Mouse (Mus musculus) hindbrain, embryonic 14.5 days (tissue): ENCODE results near the gene Tesmin. TPM values are rescaled to one million over a fixed set of nuclear protein-coding genes. Genes with fewer than 3 reads are reported as not detected.

Source experiments
- ATAC-seq: fragments of 200-750 bp; cut with Nextera tagmentation; 2 replicates; pipeline ENCODE4 v1.8.0; 2017; ENCODE audit warnings: moderate number of reproducible peaks, mild to moderate bottlenecking, moderate TSS enrichment, moderate library complexity; ENCODE audit not compliant: low FRiP score
- DNase-seq: peaks from one replicate; pipeline ENCODE4 v3.0.0-alpha.2; 2015; ENCODE audit warnings: low spot score
- H3K27ac ChIP-seq: fragments of 300-500 bp; sonication (generic); 2 replicates; pipeline ENCODE4 v1.5.1; 2014; ENCODE audit warnings: mild to moderate bottlenecking, moderate library complexity
- H3K27me3 ChIP-seq: fragments of 300-500 bp; sonication (generic); 2 replicates; pipeline ENCODE4 v1.6.1; 2014; ENCODE audit warnings: mild to moderate bottlenecking, low read length, mixed read lengths; ENCODE audit not compliant: control insufficient read depth, insufficient read depth
- H3K36me3 ChIP-seq: fragments of 300-500 bp; sonication (generic); replicated peaks from 2 replicates; pipeline ENCODE4 v1.6.1; 2014; ENCODE audit not compliant: control insufficient read depth, insufficient read depth
- H3K4me1 ChIP-seq: fragments of 300-500 bp; sonication (generic); replicated peaks from 2 replicates; pipeline ENCODE4 v1.6.1; 2014; ENCODE audit warnings: antibody characterized with exemption, low read length, mixed read lengths; ENCODE audit not compliant: control insufficient read depth, insufficient read depth
- H3K4me2 ChIP-seq: fragments of 300-500 bp; sonication (generic); replicated peaks from 2 replicates; pipeline ENCODE4 v1.6.1; 2014; ENCODE audit warnings: mild to moderate bottlenecking, moderate library complexity
- H3K4me3 ChIP-seq: fragments of 300-500 bp; sonication (generic); replicated peaks from 2 replicates; pipeline ENCODE4 v1.5.1; 2014; ENCODE audit warnings: mild to moderate bottlenecking, low read length
- H3K9ac ChIP-seq: fragments of 300-500 bp; sonication (generic); 2 replicates; pipeline ENCODE4 v1.6.1; 2014
- H3K9me3 ChIP-seq: fragments of 300-500 bp; sonication (generic); 2 replicates; pipeline ENCODE4 v1.6.1; 2016; ENCODE audit warnings: low read length; ENCODE audit not compliant: control insufficient read depth
- WGBS: fragments of 180-500 bp; shearing (Covaris S2); extraction: QIAGEN DNeasy Blood & Tissue Kit; methylation state at CpG from one replicate; pipeline ENCODE4 v1.1.7; 2014; 5-methylcytosine and 5-hydroxymethylcytosine counted together
- polyA plus RNA-seq: library from polyadenylated mRNA; unstranded; fragments of >200 nt; fragmentation: Nextera tagmentation; extraction: Ambion mirVana; gene quantifications from 2 replicates; pipeline ENCODE4 v1.2.1, GENCODE M21; 2014

Tesmin gene
- polyA plus RNA-seq, 1 experiment from 2014 or later: 0.48 TPM

DNA sequence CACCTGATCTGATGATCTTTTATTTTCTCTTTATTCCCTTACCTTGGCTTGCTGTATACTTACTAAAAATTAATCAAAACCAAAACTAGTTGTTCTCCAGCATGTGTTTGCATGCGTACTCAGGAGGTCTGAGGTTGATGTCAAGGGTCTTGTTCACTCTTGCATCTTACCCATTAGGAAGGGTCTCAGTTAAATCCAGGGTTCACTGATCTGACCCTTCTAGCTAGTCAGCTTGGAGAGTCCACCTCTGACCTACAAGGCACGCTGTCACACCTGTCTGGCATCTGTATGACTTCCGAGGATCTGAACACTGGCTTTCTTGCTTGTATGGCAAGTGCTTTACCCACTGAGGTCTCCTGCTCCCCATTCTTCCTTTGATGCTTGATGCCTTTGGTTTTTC lies 62.1 kb downstream of the Tesmin start:
- Histone ChIP-seq H3K27ac (no peak overlapping the region), H3K27me3 (no peaks in the 10 kb centered on the region), H3K9me3 (no peaks in the 10 kb centered on the region), H3K4me1 (no peaks in the 10 kb centered on the region), H3K4me3 (no peak overlapping the region), H3K4me2 (no peak overlapping the region), H3K9ac (no peak overlapping the region), H3K36me3 (peaks cover 30% of the 10 kb centered on the region)
- 93% methylated on average over 3 of the region's 3 CpGs for WGBS
- peak; percentile 5; the same call in 1 of the 2 replicates for ATAC-seq
- DNase-seq: no peak

DNA sequence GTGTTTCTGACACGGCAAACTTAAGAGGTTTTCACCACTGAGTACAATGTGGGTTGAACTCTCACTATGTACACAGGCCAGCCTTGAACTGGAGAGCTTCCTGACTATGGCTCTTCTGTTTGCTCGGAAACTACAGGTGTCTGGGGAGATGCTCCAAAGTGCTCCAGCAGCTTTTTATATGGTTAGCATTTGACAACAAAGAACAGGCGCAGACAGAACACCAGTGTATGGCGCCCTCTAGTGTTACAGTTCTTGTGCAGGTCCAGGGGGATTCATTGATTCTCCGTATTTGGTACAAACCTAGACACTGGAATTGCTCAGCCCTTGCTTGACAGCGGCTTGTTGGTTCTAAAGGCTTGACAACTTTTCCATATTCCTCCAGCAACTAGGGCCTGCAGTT lies 62.5 kb downstream of the Tesmin start:
- ATAC-seq (peak; percentile 75), DNase-seq (peak; percentile 94)
- H3K9me3 ChIP-seq: no peaks in the 10 kb centered on the region
- no peaks in the 10 kb centered on the region for H3K27me3 ChIP-seq
- no peaks in the 10 kb centered on the region for H3K4me1 ChIP-seq
- H3K36me3 ChIP-seq: peaks cover 35% of the 10 kb centered on the region
- no peak overlapping the region for H3K4me3 ChIP-seq
- no peak overlapping the region for H3K9ac ChIP-seq
- H3K4me2 ChIP-seq: no peak overlapping the region
- no peak overlapping the region for H3K27ac ChIP-seq
- WGBS: 28% methylated on average over 6 of the region's 6 CpGs

DNA sequence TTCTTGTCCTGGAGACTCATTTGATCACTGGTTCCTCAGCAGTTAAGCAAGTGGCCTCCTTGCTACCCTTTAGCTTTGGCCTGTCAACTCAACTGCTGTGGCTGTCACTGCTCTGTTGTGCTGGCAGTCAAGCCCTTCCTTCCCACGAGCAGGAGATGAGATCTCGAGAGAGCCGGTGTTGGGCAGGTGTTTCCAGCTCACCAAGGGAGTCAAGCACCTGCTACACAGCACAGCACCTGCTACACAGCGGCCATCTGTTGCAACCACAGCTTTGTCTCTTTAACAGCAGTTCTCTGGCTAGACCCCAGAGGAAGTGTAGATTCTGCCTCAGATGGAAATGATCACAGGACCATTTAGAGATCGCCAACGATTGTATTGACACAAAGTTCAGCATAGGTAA lies 63.0 kb downstream of the Tesmin start:
- ATAC-seq (peak; percentile 57), DNase-seq (no peak)
- Histone ChIP-seq H3K9me3 (no peaks in the 10 kb centered on the region), H3K27ac (no peak overlapping the region), H3K9ac (no peak overlapping the region), H3K27me3 (no peaks in the 10 kb centered on the region), H3K4me1 (no peaks in the 10 kb centered on the region), H3K4me2 (no peak overlapping the region), H3K36me3 (peaks cover 40% of the 10 kb centered on the region), H3K4me3 (no peak overlapping the region)
- 51% methylated on average over 6 of the region's 6 CpGs for WGBS

Other genes starting within 250 kb of the Tesmin start
- 92.4 and 111 TPM in 2 replicates for gene Mrpl21, start 106.0 kb upstream of the Tesmin start, polyA plus RNA-seq
- 8.9 and 9.2 TPM in 2 replicates for gene Ighmbp2, start 105.8 kb upstream of the Tesmin start, polyA plus RNA-seq
- 19.6 and 22.4 TPM in 2 replicates for gene Cpt1a, start 66.5 kb upstream of the Tesmin start, polyA plus RNA-seq
- gene Gal, start 25.7 kb downstream of the Tesmin start, polyA plus RNA-seq: 16.2 and 22.4 TPM in 2 replicates
- 59.9 and 69.8 TPM in 2 replicates for gene Ppp6r3, start 186.9 kb downstream of the Tesmin start, polyA plus RNA-seq